Mouse (Mus musculus) erythroid progenitor cell, adult 5-6 weeks (primary cell): ENCODE results near the gene Cyb5d1. TPM values are rescaled to one million over a fixed set of nuclear protein-coding genes. Genes with fewer than 3 reads are reported as not detected.

ENCODE experiments used
- ATAC-seq: replicated peaks from 2 replicates; pipeline ENCODE4 v1.8.0; 2016; ENCODE audit warnings: moderate number of reproducible peaks, mild to moderate bottlenecking, moderate TSS enrichment, inconsistent platforms; ENCODE audit not compliant: poor library complexity, low FRiP score, severe bottlenecking
- total RNA-seq, 2 experiments: library from RNA; stranded (forward) in 1 of 2; stranded (reverse) in 1 of 2; fragments of 150-400 nt in 1 of 2; fragments of 186-747, 209-891 nt in 1 of 2; gene quantifications; 2 replicates each; pipeline versions ENCODE4 v1.2.3 to v1.2.4; 2015 to 2017; ENCODE audit warnings: low replicate concordance in 2 of 2

Cyb5d1 gene
- total RNA-seq, 2 experiments from 2014 or later = 11.7 to 32.5 TPM

GRCm38 (mm10) chr11:69366855-69367615 is 28.4 kb downstream of the Cyb5d1 start:
- ATAC-seq = no peak

GRCm38 (mm10) chr11:69366157-69366854 is 29.1 kb downstream of the Cyb5d1 start:
- ATAC-seq = peak; percentile 74

DNA sequence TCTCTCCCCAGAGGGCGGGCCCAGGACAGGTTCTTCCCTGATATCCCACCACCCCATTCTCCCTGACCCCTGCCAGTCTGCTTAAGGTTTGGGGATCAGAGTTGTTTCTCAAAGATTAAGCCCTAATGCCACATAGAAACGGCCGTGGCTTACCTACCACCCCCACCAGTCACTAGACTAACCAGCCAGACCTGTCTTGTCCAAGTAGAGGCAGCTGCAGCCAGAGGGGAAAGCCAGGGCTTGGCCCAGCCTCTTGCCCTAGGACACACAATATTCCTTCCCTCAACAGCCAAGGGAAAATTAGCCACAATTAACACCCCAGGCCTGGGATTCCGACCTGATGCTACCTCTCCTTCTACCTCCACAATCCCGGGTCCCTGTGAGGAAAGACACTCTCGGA is 29.7 kb downstream of the Cyb5d1 start:
- ATAC-seq = no peak

DNA sequence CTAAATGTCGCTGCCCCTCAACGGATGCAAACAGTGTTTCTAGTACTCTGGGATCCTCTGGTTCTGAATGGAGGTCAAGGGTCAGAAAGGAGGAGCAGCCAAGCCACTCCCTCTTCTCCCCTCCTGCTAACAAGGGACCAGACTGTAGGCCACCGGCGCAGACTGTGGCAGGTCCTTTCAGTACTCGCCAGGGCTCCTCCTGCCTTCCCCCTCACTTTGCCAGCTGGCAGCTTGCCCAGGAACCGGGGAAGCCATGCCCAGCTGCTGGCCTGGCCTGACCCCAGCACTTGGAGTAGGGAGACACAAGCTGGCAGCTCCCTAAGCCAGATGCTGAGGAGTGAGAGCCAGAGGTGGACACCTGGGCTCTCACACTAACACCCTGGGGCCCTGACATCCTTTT is 30.5 kb downstream of the Cyb5d1 start:
- ATAC-seq = peak; percentile 42

DNA sequence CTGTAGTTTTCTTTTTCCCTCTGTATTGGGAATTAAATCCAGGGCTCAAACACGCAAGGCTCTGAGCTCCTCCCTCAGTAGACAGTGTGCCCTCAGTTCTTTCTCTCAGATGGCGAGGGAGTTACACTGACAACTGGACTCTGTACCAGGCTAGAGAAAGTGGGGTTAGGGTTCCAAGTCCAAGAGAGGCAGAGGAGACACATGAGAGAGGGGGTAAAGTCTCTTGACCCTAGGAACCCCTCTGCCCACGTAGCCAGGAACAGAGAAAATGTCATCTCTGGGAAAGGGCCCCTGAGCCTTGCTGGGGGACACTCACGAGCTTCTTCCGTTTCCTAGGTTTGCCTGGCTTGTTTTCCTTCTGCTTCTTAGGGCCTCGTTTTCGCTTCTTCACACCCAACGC is 31.1 kb downstream of the Cyb5d1 start:
- no peak for ATAC-seq

DNA sequence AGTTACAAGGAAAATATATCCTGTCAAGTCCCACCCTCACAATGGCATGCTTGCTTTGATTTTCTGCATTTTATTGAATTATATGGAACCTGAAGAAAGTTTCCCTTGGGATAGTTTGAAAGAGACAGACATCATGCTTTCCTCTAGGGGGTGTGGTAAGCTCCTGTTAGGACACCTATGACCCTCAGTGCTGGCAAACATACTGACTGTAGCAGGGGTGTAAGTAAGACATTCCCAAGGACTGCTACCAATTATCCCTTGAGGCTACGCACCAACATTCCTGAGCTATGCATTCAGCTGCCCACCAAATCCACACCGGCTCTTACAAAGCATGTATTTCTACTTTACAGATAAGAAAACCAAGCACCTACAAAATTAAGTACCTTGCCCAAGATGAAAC is 33.0 kb downstream of the Cyb5d1 start:
- no peak for ATAC-seq

- ATAC-seq = no peak
These were observed 33.4 kb downstream of the Cyb5d1 start for GRCm38 (mm10) chr11:69362021-69362420.

DNA sequence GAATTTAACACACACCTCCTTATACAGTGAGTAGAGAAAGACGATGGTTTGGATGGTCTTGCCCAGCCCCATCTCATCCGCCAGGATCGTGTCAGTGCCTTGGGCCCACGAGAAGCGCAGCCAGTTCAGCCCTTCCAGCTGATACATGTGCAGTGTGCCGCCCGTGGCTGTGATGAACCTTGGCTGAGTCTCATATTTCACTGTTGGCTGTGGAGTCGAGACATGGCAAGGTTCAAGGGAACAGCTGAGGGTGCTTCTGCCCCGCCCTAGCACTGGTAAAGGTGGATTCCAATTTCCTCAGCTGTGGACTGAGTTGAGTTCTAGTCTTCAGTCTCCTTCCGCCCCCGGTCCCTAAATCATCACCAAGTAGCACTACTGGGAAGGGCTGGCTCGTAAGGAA is 37.7 kb downstream of the Cyb5d1 start:
- ATAC-seq = no peak

DNA sequence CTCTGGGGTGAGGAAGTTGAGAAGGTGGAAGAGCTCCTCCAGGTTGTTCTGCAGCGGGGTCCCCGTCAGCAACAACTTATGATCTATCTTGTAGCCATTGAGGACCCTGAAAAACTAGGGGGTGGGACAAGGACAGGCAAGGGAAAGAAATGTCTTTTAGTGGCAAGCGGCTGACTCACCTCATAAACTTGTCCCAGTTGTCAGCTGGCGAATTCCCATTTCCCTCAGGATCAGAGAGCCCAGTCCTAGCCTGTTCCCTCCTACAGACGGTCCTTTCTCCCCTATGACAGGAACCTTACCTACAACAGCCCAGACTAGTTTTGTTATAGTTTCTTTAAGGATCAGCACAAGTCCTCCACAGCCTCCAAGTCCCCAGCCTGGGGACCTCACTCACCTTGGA is 38.9 kb downstream of the Cyb5d1 start:
- no peak for ATAC-seq

GRCm38 (mm10) chr11:69346441-69346840 is 49.0 kb downstream of the Cyb5d1 start:
- no peak for ATAC-seq

Other genes starting within 250 kb of the Cyb5d1 start
- not detected in 2 replicates for gene Alox12b, start 238.6 kb downstream of the Cyb5d1 start, total RNA-seq (2015; ENCODE audit: low replicate concordance)
- not detected in 2 replicates for gene Alox12b, start 238.6 kb downstream of the Cyb5d1 start, total RNA-seq (2017; ENCODE audit: low replicate concordance)
- not detected in 2 replicates for gene Alox8, start 197.8 kb downstream of the Cyb5d1 start, total RNA-seq (2015; ENCODE audit: low replicate concordance)
- not detected in 2 replicates for gene Alox8, start 197.8 kb downstream of the Cyb5d1 start, total RNA-seq (2017; ENCODE audit: low replicate concordance)
- 0.36 TPM in 1 of 2 replicates, not detected in the other for gene Gucy2e, start 158.6 kb downstream of the Cyb5d1 start, total RNA-seq (2015; ENCODE audit: low replicate concordance)
- not detected in 2 replicates for gene Gucy2e, start 158.6 kb downstream of the Cyb5d1 start, total RNA-seq (2017; ENCODE audit: low replicate concordance)
- gene Cntrob, start 71.9 kb downstream of the Cyb5d1 start, total RNA-seq (2015; ENCODE audit: low replicate concordance) = 107 and 135 TPM in 2 replicates
- 77.5 and 113 TPM in 2 replicates for gene Cntrob, start 71.9 kb downstream of the Cyb5d1 start, total RNA-seq (2017; ENCODE audit: low replicate concordance)
- 101 and 143 TPM in 2 replicates for gene Trappc1, start 71.7 kb downstream of the Cyb5d1 start, total RNA-seq (2015; ENCODE audit: low replicate concordance)
- gene Trappc1, start 71.7 kb downstream of the Cyb5d1 start, total RNA-seq (2017; ENCODE audit: low replicate concordance) = 48.5 and 72.5 TPM in 2 replicates
- gene Kcnab3, start 69.4 kb downstream of the Cyb5d1 start, total RNA-seq (2015; ENCODE audit: low replicate concordance) = not detected in 2 replicates
- not detected in 2 replicates for gene Kcnab3, start 69.4 kb downstream of the Cyb5d1 start, total RNA-seq (2017; ENCODE audit: low replicate concordance)
- gene Rnf227, start 55.2 kb downstream of the Cyb5d1 start, total RNA-seq (2015; ENCODE audit: low replicate concordance) = 1.7 and 8.3 TPM in 2 replicates
- gene Rnf227, start 55.2 kb downstream of the Cyb5d1 start, total RNA-seq (2017; ENCODE audit: low replicate concordance) = 3.9 and 6.5 TPM in 2 replicates
- gene Chd3, start 26.2 kb downstream of the Cyb5d1 start, total RNA-seq (2015; ENCODE audit: low replicate concordance) = 21.0 and 33.2 TPM in 2 replicates
- gene Chd3, start 26.2 kb downstream of the Cyb5d1 start, total RNA-seq (2017; ENCODE audit: low replicate concordance) = 18.9 and 19.5 TPM in 2 replicates
- 26.8 and 31.7 TPM in 2 replicates for gene Naa38, start 144 bp downstream of the Cyb5d1 start, total RNA-seq (2015; ENCODE audit: low replicate concordance)
- 21.6 and 21.9 TPM in 2 replicates for gene Naa38, start 144 bp downstream of the Cyb5d1 start, total RNA-seq (2017; ENCODE audit: low replicate concordance)
- not detected in 2 replicates for gene Tmem88, start 2.6 kb upstream of the Cyb5d1 start, total RNA-seq (2015; ENCODE audit: low replicate concordance)
- not detected in 2 replicates for gene Tmem88, start 2.6 kb upstream of the Cyb5d1 start, total RNA-seq (2017; ENCODE audit: low replicate concordance)
- gene Kdm6b, start 18.0 kb upstream of the Cyb5d1 start, total RNA-seq (2015; ENCODE audit: low replicate concordance) = 6.5 and 11.7 TPM in 2 replicates
- gene Kdm6b, start 18.0 kb upstream of the Cyb5d1 start, total RNA-seq (2017; ENCODE audit: low replicate concordance) = 0.64 and 1.2 TPM in 2 replicates
- not detected in 2 replicates for gene Dnah2, start 153.5 kb upstream of the Cyb5d1 start, total RNA-seq (2015; ENCODE audit: low replicate concordance)
- gene Dnah2, start 153.5 kb upstream of the Cyb5d1 start, total RNA-seq (2017; ENCODE audit: low replicate concordance) = 0.13 TPM in 1 of 2 replicates, not detected in the other
- 2.5 and 2.9 TPM in 2 replicates for gene Efnb3, start 164.6 kb upstream of the Cyb5d1 start, total RNA-seq (2015; ENCODE audit: low replicate concordance)
- 0.77 and 1.1 TPM in 2 replicates for gene Efnb3, start 164.6 kb upstream of the Cyb5d1 start, total RNA-seq (2017; ENCODE audit: low replicate concordance)
- 13.8 and 48.3 TPM in 2 replicates for gene Wrap53, start 184.6 kb upstream of the Cyb5d1 start, total RNA-seq (2015; ENCODE audit: low replicate concordance)
- gene Wrap53, start 184.6 kb upstream of the Cyb5d1 start, total RNA-seq (2017; ENCODE audit: low replicate concordance) = 13.5 and 18.4 TPM in 2 replicates
- gene Trp53, start 184.7 kb upstream of the Cyb5d1 start, total RNA-seq (2015; ENCODE audit: low replicate concordance) = 38.2 and 75.9 TPM in 2 replicates
- 12.2 TPM in 2 replicates for gene Trp53, start 184.7 kb upstream of the Cyb5d1 start, total RNA-seq (2017; ENCODE audit: low replicate concordance)
- 20.9 and 36.5 TPM in 2 replicates for gene Atp1b2, start 210.3 kb upstream of the Cyb5d1 start, total RNA-seq (2015; ENCODE audit: low replicate concordance)
- gene Atp1b2, start 210.3 kb upstream of the Cyb5d1 start, total RNA-seq (2017; ENCODE audit: low replicate concordance) = 3.5 and 4.5 TPM in 2 replicates
- gene Shbg, start 222.3 kb upstream of the Cyb5d1 start, total RNA-seq (2015; ENCODE audit: low replicate concordance) = not detected in 2 replicates
- gene Shbg, start 222.3 kb upstream of the Cyb5d1 start, total RNA-seq (2017; ENCODE audit: low replicate concordance) = not detected in 2 replicates
- not detected in 2 replicates for gene Sat2, start 226.4 kb upstream of the Cyb5d1 start, total RNA-seq (2015; ENCODE audit: low replicate concordance)
- not detected in 2 replicates for gene Sat2, start 226.4 kb upstream of the Cyb5d1 start, total RNA-seq (2017; ENCODE audit: low replicate concordance)
- gene Fxr2, start 237.4 kb upstream of the Cyb5d1 start, total RNA-seq (2015; ENCODE audit: low replicate concordance) = 18.0 and 24.9 TPM in 2 replicates
- gene Fxr2, start 237.4 kb upstream of the Cyb5d1 start, total RNA-seq (2017; ENCODE audit: low replicate concordance) = 42.4 and 44.2 TPM in 2 replicates